Mouse (Mus musculus): ENCODE measurements around the gene Arl6ip6.

DNA sequence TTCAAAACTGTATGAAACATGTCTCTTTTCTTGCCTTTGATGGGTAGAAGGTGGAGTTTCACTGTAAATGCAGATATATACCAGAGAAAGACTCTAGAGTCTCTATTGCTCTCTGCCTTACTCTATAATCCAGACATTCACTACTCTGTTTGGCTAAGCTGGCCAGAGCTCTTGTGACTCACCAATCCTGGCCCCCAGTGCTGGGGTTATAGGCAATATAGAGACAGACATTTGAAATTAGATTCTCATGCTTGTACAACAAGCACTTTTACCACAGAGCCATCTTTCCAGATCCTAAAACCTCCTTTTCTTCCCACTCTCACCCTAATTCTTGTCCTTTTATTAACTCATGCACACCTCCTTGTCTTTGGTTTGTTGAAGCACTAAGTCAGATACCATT, 17.6 kb upstream of the Arl6ip6 start:
- no peak for TF ChIP-seq CTCF (IDR thresholded peaks at IDR 0.05; ENCODE audit: low read depth, low read length)
- TF ChIP-seq GATA1 (IDR thresholded peaks at IDR 0.05; ENCODE audit: borderline replicate concordance, low read length): no peak
- TF ChIP-seq POLR2AphosphoS5 (IDR thresholded peaks at IDR 0.05; ENCODE audit: insufficient replicate concordance, low read depth, low read length): no peak
